Mouse (Mus musculus): ENCODE results near the gene Rcor3. TPM values are rescaled to one million over a fixed set of nuclear protein-coding genes. Genes with fewer than 3 reads are reported as not detected.
A peak's percentile ranks its signal among the peaks of the same experiment; 100 is the strongest.

The Rcor3 gene
- total RNA-seq, 2 experiments from 2014 or later, result 51.1 to 55.7 TPM

DNA sequence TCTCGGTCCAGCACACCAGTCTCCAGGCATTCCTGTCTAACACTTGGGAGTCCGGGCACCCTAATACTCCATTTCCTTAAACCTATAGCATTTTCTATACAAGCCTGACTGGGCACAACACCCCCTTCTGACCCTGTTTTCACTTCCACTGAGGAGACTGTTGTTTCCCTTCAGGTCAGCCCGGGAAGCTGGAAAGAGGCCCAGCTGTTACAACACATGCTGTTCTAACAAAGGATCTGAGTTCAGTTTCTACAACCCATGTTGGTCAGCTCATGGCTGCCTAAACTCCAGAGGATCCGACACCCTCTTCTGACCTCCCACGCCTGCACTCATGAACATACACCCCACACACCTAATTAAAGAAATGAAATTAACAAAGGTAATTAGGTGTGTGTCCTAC lies 84.9 kb downstream of the Rcor3 start:
- no peak for TF ChIP-seq CTCF (conservative IDR thresholded peaks at IDR 0.05)
- no peak for DNase-seq (ENCODE audit: low spot score in 2 of 2)
- no peak overlapping the region for H3K4me3 ChIP-seq
- H3K27ac ChIP-seq, result peak overlapping the region; percentile 44; the same call in 1 of the 2 replicates

DNA sequence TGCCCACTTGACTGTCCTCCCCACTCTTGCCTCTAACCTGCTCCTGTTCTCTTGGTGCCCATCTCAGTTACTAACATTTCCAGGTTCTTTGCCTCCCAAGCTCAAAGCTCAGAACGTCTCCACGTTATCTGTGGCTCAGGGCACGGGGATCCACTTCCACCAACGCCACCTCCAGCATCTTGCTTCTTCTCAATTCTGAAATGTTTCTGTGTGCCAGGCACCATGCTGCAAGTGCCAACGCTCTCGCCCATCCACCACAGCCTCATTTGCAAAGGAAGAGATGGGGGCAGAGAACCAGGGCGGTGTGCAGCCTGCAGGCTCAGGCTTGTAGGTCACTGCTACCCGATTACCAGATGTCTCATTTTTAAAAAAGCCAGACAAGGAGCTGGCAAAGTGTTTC lies 85.4 kb downstream of the Rcor3 start:
- Histone ChIP-seq H3K4me3 (no peak overlapping the region), H3K27ac (peak overlapping the region; percentile 44; the same call in 1 of the 2 replicates)
- TF ChIP-seq CTCF (conservative IDR thresholded peaks at IDR 0.05), result no peak
- peak in 1 of 2 experiments; percentile 16 for DNase-seq (ENCODE audit: low spot score in 2 of 2)

Other genes with a start within 250 kb of the Rcor3 start
- gene Slc30a1, start 231.3 kb downstream of the Rcor3 start, total RNA-seq (2021), result 10 to 100 TPM; 35.5 to 37.1 TPM
- gene Rd3, start 160.7 kb downstream of the Rcor3 start, total RNA-seq (2021), result under 1 TPM; 0.33 to 0.44 TPM
- 1 to 10 TPM; 2.0 to 2.7 TPM for gene Traf5, start 45.5 kb downstream of the Rcor3 start, total RNA-seq (2021)
- 10 to 100 TPM; 36.8 to 37.2 TPM for gene Kcnh1, start 52.7 kb upstream of the Rcor3 start, total RNA-seq (2021)

Data from layer of hippocampus, adult 2 months (tissue).